Mouse (Mus musculus): Measurements from ENCODE around the gene Sfxn1.

Sfxn1 gene

GRCm38 (mm10) chr13:54143788-54144187 lies 72.1 kb downstream of the Sfxn1 start:
- no peak for DNase-seq

GRCm38 (mm10) chr13:54144624-54145023 lies 73.0 kb downstream of the Sfxn1 start:
- no peak for DNase-seq

- DNase-seq, result no peak
These were observed 75.7 kb downstream of the Sfxn1 start for GRCm38 (mm10) chr13:54147328-54147727.

GRCm38 (mm10) chr13:54152421-54152820 lies 80.8 kb downstream of the Sfxn1 start:
- DNase-seq, result no peak

GRCm38 (mm10) chr13:54152911-54153310 lies 81.2 kb downstream of the Sfxn1 start:
- no peak for DNase-seq

GRCm38 (mm10) chr13:54153672-54154218 lies 82.1 kb downstream of the Sfxn1 start:
- DNase-seq, result no peak

GRCm38 (mm10) chr13:54155822-54156221 lies 84.2 kb downstream of the Sfxn1 start:
- no peak for DNase-seq

Data from cerebellum, postnatal 14 days (tissue).